Mouse (Mus musculus) MEL (cell line): ENCODE data around the gene Otof.

Experiments used
- E2F4 ChIP-seq: IDR thresholded peaks from 2 replicates; pipeline ENCODE4 v1.6.1; 2011; ENCODE audit warnings: low read depth, low read length, improper control_type of control experiment, borderline replicate concordance
- MAFK ChIP-seq: IDR thresholded peaks from 2 replicates; pipeline ENCODE4 v1.6.1; 2011; ENCODE audit warnings: low read depth, mild to moderate bottlenecking, low read length, improper control_type of control experiment, borderline replicate concordance
- MAX ChIP-seq: IDR thresholded peaks from 2 replicates; pipeline ENCODE4 v1.6.1; 2011; ENCODE audit warnings: low read length, improper control_type of control experiment
- POLR2A ChIP-seq, 2 experiments: IDR thresholded peaks; 2 replicates each; pipeline ENCODE4 v1.6.1; 2011 to 2012; ENCODE audit warnings: low read length in 2 of 2, mild to moderate bottlenecking in 2 of 2, control low read depth in 1 of 2, improper control_type of control experiment in 1 of 2, low read depth in 1 of 2, moderate library complexity in 1 of 2; ENCODE audit not compliant: control insufficient read depth in 1 of 2, insufficient read depth in 1 of 2, poor library complexity in 1 of 2
- POLR2AphosphoS2 ChIP-seq: IDR thresholded peaks from 2 replicates; pipeline ENCODE4 v1.6.1; 2011; ENCODE audit warnings: low read length, improper control_type of control experiment
- TBP ChIP-seq: IDR thresholded peaks from 2 replicates; pipeline ENCODE4 v1.8.0; 2011; ENCODE audit warnings: low read depth, low read length, improper control_type of control experiment
- ZC3H11A ChIP-seq: IDR thresholded peaks from 2 replicates; pipeline ENCODE4 v1.6.1; 2012; ENCODE audit warnings: low read depth, mild to moderate bottlenecking, inconsistent platforms, low read length, improper control_type of control experiment
- ZMIZ1 ChIP-seq: IDR thresholded peaks from 2 replicates; pipeline ENCODE4 v1.6.1; 2012; ENCODE audit warnings: low read depth, mild to moderate bottlenecking, inconsistent platforms, low read length, improper control_type of control experiment, moderate library complexity

DNA sequence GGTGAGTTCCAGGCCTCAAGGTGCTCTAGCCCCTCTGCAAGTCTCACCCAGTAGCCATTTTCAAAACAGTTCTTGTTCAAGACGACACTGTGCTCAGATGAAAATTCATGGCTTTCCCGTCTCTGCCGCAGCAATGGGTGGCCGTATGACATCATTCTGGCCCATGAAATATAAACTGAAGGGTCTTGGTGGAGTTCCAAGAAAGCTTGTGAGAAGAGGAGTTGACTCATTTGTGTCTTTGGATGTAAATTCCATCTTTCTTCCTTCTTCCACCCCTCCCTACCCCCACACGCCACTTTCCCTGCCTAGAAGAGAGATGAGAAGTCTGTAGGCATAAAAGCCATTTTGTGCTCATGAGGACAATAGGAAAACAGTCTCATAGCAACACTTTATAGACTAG lies 29.1 kb upstream of the Otof start:
- TF ChIP-seq POLR2AphosphoS2, result no peak
- TF ChIP-seq TBP, result no peak
- no peak for TF ChIP-seq POLR2A (IDR thresholded peaks at IDR 0.05; ENCODE audit: control insufficient read depth in 1 of 2, insufficient read depth in 1 of 2, low read depth in 1 of 2, low read length in 2 of 2, poor library complexity in 1 of 2)
- no peak for TF ChIP-seq E2F4
- TF ChIP-seq ZMIZ1, result no peak
- TF ChIP-seq MAX, result no peak
- no peak for TF ChIP-seq ZC3H11A
- no peak for TF ChIP-seq MAFK
